Mouse (Mus musculus) forebrain, postnatal 0 days (tissue): Measurements from ENCODE around the gene Ankmy2. TPM values are rescaled to one million over a fixed set of nuclear protein-coding genes. Genes with fewer than 3 reads are reported as not detected.
A peak's percentile ranks its signal among the peaks of the same experiment; 100 is the strongest.
"Not testable (repeated sequence)": the region's sequence is repeated elsewhere in the genome, so short reads cannot be mapped to it uniquely, and the experiment has no call there.

Experiments used
- ATAC-seq: fragments of 200-750 bp; cut with Nextera tagmentation; 2 replicates; pipeline ENCODE4 v1.8.0; 2017; ENCODE audit warnings: mild to moderate bottlenecking, moderate library complexity
- DNase-seq: peaks from one replicate; pipeline ENCODE4 v3.0.0-alpha.2; 2015
- H3K27ac ChIP-seq: fragments of 300-500 bp; sonication (generic); 2 replicates; pipeline ENCODE4 v1.5.1; 2014; ENCODE audit warnings: low read depth, mild to moderate bottlenecking, antibody characterized with exemption, low read length, moderate library complexity, mixed read lengths
- H3K27me3 ChIP-seq: fragments of 300-500 bp; sonication (generic); 2 replicates; pipeline ENCODE4 v1.6.1; 2014; ENCODE audit warnings: mild to moderate bottlenecking, low read length, mixed read lengths; ENCODE audit not compliant: insufficient read depth
- H3K36me3 ChIP-seq: fragments of 300-500 bp; sonication (generic); 2 replicates; pipeline ENCODE4 v1.6.1; 2014; ENCODE audit warnings: mild to moderate bottlenecking, moderate library complexity; ENCODE audit not compliant: insufficient read depth
- H3K4me1 ChIP-seq: fragments of 300-500 bp; sonication (generic); 2 replicates; pipeline ENCODE4 v1.6.1; 2014; ENCODE audit warnings: antibody characterized with exemption; ENCODE audit not compliant: insufficient read depth
- H3K4me2 ChIP-seq: fragments of 300-500 bp; sonication (generic); 2 replicates; pipeline ENCODE4 v1.6.1; 2014; ENCODE audit warnings: low read depth, mild to moderate bottlenecking, moderate library complexity
- H3K4me3 ChIP-seq: fragments of 300-500 bp; sonication (generic); 2 replicates; pipeline ENCODE4 v1.5.1; 2014; ENCODE audit warnings: low read depth, low read length, mixed read lengths
- H3K9ac ChIP-seq: fragments of 300-500 bp; sonication (generic); 2 replicates; pipeline ENCODE4 v1.6.1; 2014; ENCODE audit warnings: mild to moderate bottlenecking
- H3K9me3 ChIP-seq: fragments of 300-500 bp; sonication (generic); 2 replicates; pipeline ENCODE4 v1.6.1; 2016; ENCODE audit warnings: low read length
- CTCF ChIP-seq: sonication (generic); IDR thresholded peaks from 2 replicates; pipeline ENCODE4 v1.5.1; 2016; ENCODE audit warnings: antibody characterized with exemption, control low read depth, low read depth
- WGBS: fragments of 180-500 bp; shearing (Covaris S2); extraction: QIAGEN DNeasy Blood & Tissue Kit; methylation state at CpG from one replicate; pipeline ENCODE4 v1.1.7; 2014; 5-methylcytosine and 5-hydroxymethylcytosine counted together
- polyA plus RNA-seq: library from polyadenylated mRNA; unstranded; fragments of >200 nt; fragmentation: Nextera tagmentation; extraction: Ambion mirVana; gene quantifications from 2 replicates; pipeline ENCODE4 v1.2.1, GENCODE M21; 2015
- total RNA-seq: library from RNA; depleted of rRNA; stranded (reverse); fragments of >200 nt; gene quantifications from 2 replicates; pipeline ENCODE4 v1.2.3, GENCODE M21; 2014

Ankmy2 gene
- total and polyA plus RNA-seq, 2 experiments from 2014 or later = 77.7 to 78.6 TPM

- H3K4me2 ChIP-seq = no peak overlapping the region
- no peak overlapping the region for H3K4me3 ChIP-seq
- WGBS = 99% methylated on average over 3 of the region's 3 CpGs
- DNase-seq (no peak), ATAC-seq (no peak)
- H3K27me3 ChIP-seq = no peaks in the 10 kb centered on the region
- no peak for TF ChIP-seq CTCF
- no peaks in the 10 kb centered on the region for H3K4me1 ChIP-seq
- no peak overlapping the region for H3K9ac ChIP-seq
- H3K27ac ChIP-seq = no peak overlapping the region
- H3K9me3 ChIP-seq = no peaks in the 10 kb centered on the region
- H3K36me3 ChIP-seq = peaks cover 71% of the 10 kb centered on the region
Observed at GRCm38 (mm10) chr12:36189610-36190009, 32.7 kb downstream of the Ankmy2 start.

GRCm38 (mm10) chr12:36190343-36190742 is 33.4 kb downstream of the Ankmy2 start:
- DNase-seq (no peak), ATAC-seq (no peak)
- no peaks in the 10 kb centered on the region for H3K4me1 ChIP-seq
- H3K27me3 ChIP-seq = no peaks in the 10 kb centered on the region
- no peak overlapping the region for H3K4me3 ChIP-seq
- H3K27ac ChIP-seq = no peak overlapping the region
- H3K9me3 ChIP-seq = no peaks in the 10 kb centered on the region
- H3K36me3 ChIP-seq = peaks cover 73% of the 10 kb centered on the region
- H3K4me2 ChIP-seq = no peak overlapping the region
- no peak overlapping the region for H3K9ac ChIP-seq
- TF ChIP-seq CTCF = no peak
- WGBS = 86% methylated on average over 5 of the region's 5 CpGs

- Histone ChIP-seq H3K36me3 (peaks cover 72% of the 10 kb centered on the region), H3K27ac (no peak overlapping the region), H3K4me1 (no peaks in the 10 kb centered on the region), H3K9me3 (peaks cover 11% of the 10 kb centered on the region; the same call in 1 of the 2 replicates), H3K4me3 (no peak overlapping the region), H3K4me2 (no peak overlapping the region), H3K27me3 (no peaks in the 10 kb centered on the region), H3K9ac (no peak overlapping the region)
- DNase-seq = no peak
- no peak for ATAC-seq
- no peak for TF ChIP-seq CTCF
- WGBS = 95% methylated on average over 7 of the region's 7 CpGs
Observed at GRCm38 (mm10) chr12:36194976-36195375, 38.1 kb downstream of the Ankmy2 start.

- H3K9me3 ChIP-seq, H3K36me3 ChIP-seq, DNase-seq, H3K27ac ChIP-seq, H3K4me2 ChIP-seq, H3K4me1 ChIP-seq, H3K27me3 ChIP-seq, H3K4me3 ChIP-seq, ATAC-seq, H3K9ac ChIP-seq: not testable (repeated sequence)
- 47% methylated on average over 5 of the region's 5 CpGs for WGBS
Observed at GRCm38 (mm10) chr12:36205579-36206119, 48.7 kb downstream of the Ankmy2 start.

- Histone ChIP-seq H3K9ac (no peak overlapping the region), H3K27me3 (no peaks in the 10 kb centered on the region), H3K4me3 (no peak overlapping the region), H3K36me3 (no peaks in the 10 kb centered on the region), H3K4me1 (no peaks in the 10 kb centered on the region), H3K27ac (no peak overlapping the region), H3K4me2 (peak overlapping the region; percentile 20; the same call in 1 of the 2 replicates), H3K9me3 (no peaks in the 10 kb centered on the region)
- 32% methylated on average over 9 of the region's 9 CpGs for WGBS
- ATAC-seq = peak; percentile 93
- peak; percentile 65 for DNase-seq
- TF ChIP-seq CTCF = no peak
Observed at GRCm38 (mm10) chr12:36207072-36207799, 50.3 kb downstream of the Ankmy2 start.

GRCm38 (mm10) chr12:36207800-36208148 is 50.9 kb downstream of the Ankmy2 start:
- Histone ChIP-seq H3K4me1 (no peaks in the 10 kb centered on the region), H3K9ac (no peak overlapping the region), H3K9me3 (no peaks in the 10 kb centered on the region), H3K36me3 (no peaks in the 10 kb centered on the region), H3K27ac (no peak overlapping the region), H3K4me3 (0 out of 2 replicates have a peak overlapping the region, but pooled peaks have one; percentile 16), H3K27me3 (no peaks in the 10 kb centered on the region), H3K4me2 (peak overlapping the region; percentile 32)
- 57% methylated on average over 7 of the region's 7 CpGs for WGBS
- DNase-seq (no peak), ATAC-seq (no peak)
- no peak for TF ChIP-seq CTCF

GRCm38 (mm10) chr12:36208456-36208855 is 51.5 kb downstream of the Ankmy2 start:
- no peak for TF ChIP-seq CTCF
- Histone ChIP-seq H3K9me3 (no peaks in the 10 kb centered on the region), H3K27ac (no peak overlapping the region), H3K36me3 (no peaks in the 10 kb centered on the region), H3K27me3 (no peaks in the 10 kb centered on the region), H3K4me1 (no peaks in the 10 kb centered on the region), H3K4me2 (peak overlapping the region; percentile 32), H3K9ac (no peak overlapping the region), H3K4me3 (peak overlapping the region; percentile 16; the same call in 1 of the 2 replicates)
- 0 out of 2 replicates have a peak, but pooled peaks have one; percentile 40 for ATAC-seq
- WGBS = 46% methylated on average over 19 of the region's 19 CpGs
- peak; percentile 20 for DNase-seq
